Mouse (Mus musculus): ENCODE measurements around the gene Tmem53. TPM values are rescaled to one million over a fixed set of nuclear protein-coding genes. Genes with fewer than 3 reads are reported as not detected.

The Tmem53 gene
- total and polyA plus RNA-seq, 3 experiments: 0.65 to 1.3 TPM; not detected in 1

- peak in 1 of 2 experiments; percentile 31; a peak in 1 of 4 replicates for TF ChIP-seq POLR2A (IDR thresholded peaks at IDR 0.05; ENCODE audit: control insufficient read depth in 1 of 2, insufficient read depth in 1 of 2, low read depth in 1 of 2, low read length in 2 of 2, poor library complexity in 1 of 2)
- no peak for TF ChIP-seq KAT2A (conservative IDR thresholded peaks at IDR 0.05; ENCODE audit: low read depth, low read length)
- peak; percentile 87 for TF ChIP-seq ETS1 (IDR thresholded peaks at IDR 0.05; ENCODE audit: low read depth, low read length)
- no peak for TF ChIP-seq ZKSCAN1 (IDR thresholded peaks at IDR 0.05; ENCODE audit: low read depth, low read length)
Observed at GRCm38 (mm10) chr4:117312416-117313084, 60.8 kb downstream of the Tmem53 start (continued).

- Histone ChIP-seq H3K9me3 (replicated peaks; ENCODE audit: insufficient read depth, low read length) (no peaks in the 10 kb centered on the region), H3K27me3 (ENCODE audit: control insufficient read depth in 1 of 2, insufficient read depth in 2 of 2, low read length in 2 of 2) (no peaks in the 10 kb centered on the region), H3K4me1 (ENCODE audit: control insufficient read depth in 1 of 2, insufficient read depth in 2 of 2, low read length in 2 of 2) (peaks cover 8 to 24% of the 10 kb centered on the region in 2 experiments), H3K36me3 (ENCODE audit: control insufficient read depth in 1 of 2, insufficient read depth in 2 of 2, low read length in 2 of 2) (peaks cover 0 to 10% of the 10 kb centered on the region in 2 experiments; a peak in 2 of 4 replicates), H3K79me2 (ENCODE audit: control insufficient read depth, insufficient read depth, low read length, poor library complexity) (no peaks in the 10 kb centered on the region), H3K4me3 (ENCODE audit: control insufficient read depth in 1 of 2, insufficient read depth in 1 of 2, low read depth in 2 of 2, low read length in 2 of 2) (peak overlapping the region; percentile 5 to 36; a peak in 3 of 4 replicates), H3K27ac (ENCODE audit: control insufficient read depth, low read depth, low read length) (peak overlapping the region; percentile 87), H3K9ac (ENCODE audit: control insufficient read depth, low read depth, low read length, poor library complexity, severe bottlenecking) (peak overlapping the region; percentile 49)
- no peak for DNase-seq (ENCODE audit: low read depth, low spot score)
- TF ChIP-seq GATA1 (IDR thresholded peaks at IDR 0.05; ENCODE audit: low read depth, low read length) (no peak; the same call in 1 of the 2 replicates), ZMIZ1 (IDR thresholded peaks at IDR 0.05; ENCODE audit: low read depth, low read length) (no peak), CTCF (IDR thresholded peaks at IDR 0.05 in 2 of 3, conservative IDR thresholded peaks at IDR 0.05 in 1 of 3; ENCODE audit: control insufficient read depth in 1 of 3, insufficient read depth in 1 of 3, low read depth in 2 of 3, low read length in 3 of 3, poor library complexity in 1 of 3, severe bottlenecking in 1 of 3) (peak in 1 of 3 experiments; percentile 23; a peak in 2 of 6 replicates)
Observed at GRCm38 (mm10) chr4:117313085-117313424, 61.3 kb downstream of the Tmem53 start.

- no peaks in the 10 kb centered on the region for H3K27me3 ChIP-seq (ENCODE audit: control insufficient read depth in 1 of 2, insufficient read depth in 2 of 2, low read length in 2 of 2)
- no peak overlapping the region for H3K27ac ChIP-seq (ENCODE audit: control insufficient read depth, low read depth, low read length)
- H3K79me2 ChIP-seq (ENCODE audit: control insufficient read depth, insufficient read depth, low read length, poor library complexity): no peaks in the 10 kb centered on the region
- H3K36me3 ChIP-seq (ENCODE audit: control insufficient read depth in 1 of 2, insufficient read depth in 2 of 2, low read length in 2 of 2): peaks cover 0 to 10% of the 10 kb centered on the region in 2 experiments; a peak in 2 of 4 replicates
- H3K9ac ChIP-seq (ENCODE audit: control insufficient read depth, low read depth, low read length, poor library complexity, severe bottlenecking): no peak overlapping the region
- peaks cover 8 to 24% of the 10 kb centered on the region in 2 experiments for H3K4me1 ChIP-seq (ENCODE audit: control insufficient read depth in 1 of 2, insufficient read depth in 2 of 2, low read length in 2 of 2)
- DNase-seq (ENCODE audit: low read depth, low spot score): no peak
- H3K4me3 ChIP-seq (ENCODE audit: control insufficient read depth in 1 of 2, insufficient read depth in 1 of 2, low read depth in 2 of 2, low read length in 2 of 2): no peak overlapping the region
- H3K9me3 ChIP-seq (replicated peaks; ENCODE audit: insufficient read depth, low read length): no peaks in the 10 kb centered on the region
- TF ChIP-seq UBTF (IDR thresholded peaks at IDR 0.05; ENCODE audit: borderline replicate concordance, insufficient read depth, low read depth, low read length) (no peak), MAX (IDR thresholded peaks at IDR 0.05; ENCODE audit: low read length) (no peak), CHD2 (IDR thresholded peaks at IDR 0.05; ENCODE audit: low read length) (no peak), NELFE (IDR thresholded peaks at IDR 0.05; ENCODE audit: low read depth, low read length) (no peak), CHD1 (IDR thresholded peaks at IDR 0.05; ENCODE audit: low read depth, low read length) (no peak), RAD21 (IDR thresholded peaks at IDR 0.05; ENCODE audit: low read depth, low read length) (no peak), CTCF (IDR thresholded peaks at IDR 0.05 in 2 of 3, conservative IDR thresholded peaks at IDR 0.05 in 1 of 3; ENCODE audit: control insufficient read depth in 1 of 3, insufficient read depth in 1 of 3, low read depth in 2 of 3, low read length in 3 of 3, poor library complexity in 1 of 3, severe bottlenecking in 1 of 3) (no peak), ZMIZ1 (IDR thresholded peaks at IDR 0.05; ENCODE audit: low read depth, low read length) (no peak), E2F4 (IDR thresholded peaks at IDR 0.05; ENCODE audit: borderline replicate concordance, low read depth, low read length) (no peak), JUND (IDR thresholded peaks at IDR 0.05; ENCODE audit: low read depth, low read length) (no peak), EP300 (IDR thresholded peaks at IDR 0.05; ENCODE audit: low read depth in 1 of 2, low read length in 2 of 2) (no peak), ELF1 (IDR thresholded peaks at IDR 0.05; ENCODE audit: low read depth, low read length) (no peak), MYC (IDR thresholded peaks at IDR 0.05; ENCODE audit: low read depth, low read length) (no peak), ZKSCAN1 (IDR thresholded peaks at IDR 0.05; ENCODE audit: low read depth, low read length) (no peak), NRF1 (IDR thresholded peaks at IDR 0.05; ENCODE audit: insufficient read depth, low read depth, low read length, poor library complexity, severe bottlenecking) (no peak), GATA1 (IDR thresholded peaks at IDR 0.05; ENCODE audit: low read depth, low read length) (no peak)
Observed at GRCm38 (mm10) chr4:117314849-117315500, 63.2 kb downstream of the Tmem53 start.
